Mouse (Mus musculus) limb, embryonic 11.5 days (tissue): ENCODE results near the gene Tgfa. TPM values are rescaled to one million over a fixed set of nuclear protein-coding genes. Genes with fewer than 3 reads are reported as not detected.

Experiments
- polyA plus RNA-seq: library from polyadenylated mRNA; unstranded; fragments of >200 nt; fragmentation: Nextera tagmentation; extraction: Ambion mirVana; gene quantifications from 2 replicates; pipeline ENCODE4 v1.2.1, GENCODE M21; 2014

Tgfa gene
- polyA plus RNA-seq, 1 experiment from 2014 or later = 1.7 TPM

Other genes with a start within 250 kb of the Tgfa start
- 44.7 and 50.6 TPM in 2 replicates for gene Dusp11, start 233.6 kb upstream of the Tgfa start, polyA plus RNA-seq
- gene Figla, start 179.1 kb upstream of the Tgfa start, polyA plus RNA-seq = not detected in 2 replicates
- 5.9 and 6.4 TPM in 2 replicates for gene Add2, start 166.5 kb upstream of the Tgfa start, polyA plus RNA-seq
- 164 and 171 TPM in 2 replicates for gene Fam136a, start 170.4 kb downstream of the Tgfa start, polyA plus RNA-seq
- gene Snrpg, start 176.1 kb downstream of the Tgfa start, polyA plus RNA-seq = 903 and 919 TPM in 2 replicates
- gene Pcyox1, start 201.9 kb downstream of the Tgfa start, polyA plus RNA-seq = 61.0 and 61.1 TPM in 2 replicates
- gene Tia1, start 209.0 kb downstream of the Tgfa start, polyA plus RNA-seq = 246 and 268 TPM in 2 replicates
- gene Gm44790, start 231.4 kb downstream of the Tgfa start, polyA plus RNA-seq = 0.95 TPM in 1 of 2 replicates, not detected in the other
- 23.7 and 24.8 TPM in 2 replicates for gene C87436, start 243.2 kb downstream of the Tgfa start, polyA plus RNA-seq